Mouse (Mus musculus) small intestine, adult 2 months (tissue): ENCODE measurements around the gene Slc7a10.

ENCODE experiments used
- CTCF ChIP-seq: fragments of 200-500 bp; IDR thresholded peaks from 2 replicates; pipeline ENCODE4 v1.5.1; 2012; ENCODE audit warnings: low read depth, mild to moderate bottlenecking, control low read depth, inconsistent platforms, low read length, moderate library complexity, mixed read lengths; ENCODE audit not compliant: insufficient replicate concordance, insufficient read length; ENCODE audit errors: extremely low read depth
- POLR2A ChIP-seq: fragments of 200-500 bp; IDR thresholded peaks from 2 replicates; pipeline ENCODE4 v1.6.1; 2012; ENCODE audit warnings: low read depth, mild to moderate bottlenecking, control low read depth, inconsistent platforms, low read length, moderate library complexity

DNA sequence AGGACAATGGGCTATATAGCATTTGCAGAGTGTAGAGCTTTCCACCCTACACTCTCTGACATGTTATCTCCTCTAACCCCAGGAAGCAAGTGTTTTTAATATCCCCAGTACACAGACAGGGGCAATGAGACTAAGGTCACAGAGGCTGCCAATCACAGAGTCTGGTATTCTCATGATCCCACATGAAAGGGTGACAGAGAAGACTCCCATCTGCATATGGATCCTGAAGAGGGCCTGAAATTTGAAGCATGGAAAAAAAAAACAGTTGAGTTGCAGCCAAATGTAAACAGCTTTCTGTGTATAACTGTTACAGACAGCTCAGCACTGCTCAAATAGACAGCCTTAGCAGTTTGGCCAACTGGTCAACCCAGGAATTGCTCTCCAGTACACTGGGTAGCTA, 13.6 kb downstream of the Slc7a10 start:
- TF ChIP-seq CTCF (no peak), POLR2A (no peak)
